Mouse (Mus musculus) thymus, postnatal 10 days (tissue): Measurements from ENCODE around the gene Plpp2.

Source experiments
- DNase-seq, 2 experiments: peaks; one replicate each; pipeline ENCODE4 v3.0.0; 2021; ENCODE audit warnings: low spot score in 2 of 2

The Plpp2 gene

DNA sequence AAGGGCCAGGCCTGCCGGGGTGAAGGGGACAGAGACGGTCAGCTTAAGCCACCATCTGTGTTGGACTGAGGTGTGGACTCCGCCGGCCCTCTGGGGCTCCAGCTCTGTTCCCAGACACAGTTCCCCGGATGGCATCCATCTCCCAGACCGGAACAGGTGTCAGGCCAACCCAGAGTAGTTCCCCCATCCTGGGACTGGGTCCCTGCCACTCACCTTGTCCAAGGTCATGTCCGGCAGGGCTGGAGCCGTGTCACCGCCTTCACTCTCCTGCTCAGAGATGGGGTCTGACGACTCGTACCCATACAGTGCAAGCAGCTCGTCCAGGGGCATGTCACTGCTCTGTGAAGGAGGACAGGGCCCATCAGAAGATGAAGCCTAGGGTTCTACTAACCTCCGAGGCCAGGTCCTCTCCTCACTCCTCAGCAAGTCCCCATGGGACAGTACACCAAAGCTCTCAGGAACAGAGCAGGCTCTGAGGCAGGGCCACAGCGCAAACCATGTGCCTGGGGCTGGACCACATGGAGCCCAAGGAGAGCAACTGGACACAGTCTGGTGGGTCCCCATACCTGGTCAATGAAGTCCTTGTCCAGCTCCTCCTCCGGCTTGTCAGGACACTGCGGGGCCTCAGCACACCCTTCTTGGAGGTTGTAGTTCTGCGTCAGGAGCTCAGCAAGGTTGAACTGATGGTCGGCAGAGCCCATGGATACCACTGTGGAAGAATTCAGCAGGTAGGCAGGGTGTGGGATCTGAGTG lies 15.6 kb upstream of the Plpp2 start:
- no peak for DNase-seq

DNA sequence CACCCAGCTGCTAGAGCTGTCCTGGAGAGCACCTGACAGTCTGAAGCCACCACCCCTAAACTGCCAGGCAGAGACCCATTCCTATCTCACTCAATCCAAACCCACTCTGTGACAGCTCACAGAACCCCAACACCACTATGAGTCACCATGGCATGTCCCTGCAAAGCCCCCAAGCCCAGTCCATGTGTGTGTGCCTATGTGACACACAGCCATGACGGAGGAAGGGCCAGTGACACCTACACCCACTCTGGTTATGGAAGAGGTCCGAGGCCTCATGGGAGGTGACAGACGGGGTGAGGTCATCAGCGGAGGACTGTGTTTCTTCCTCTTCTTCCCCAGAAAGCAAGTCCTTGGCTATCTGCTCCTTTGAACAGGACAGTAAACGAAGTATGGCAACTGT lies 14.9 kb upstream of the Plpp2 start:
- DNase-seq: no peak

DNA sequence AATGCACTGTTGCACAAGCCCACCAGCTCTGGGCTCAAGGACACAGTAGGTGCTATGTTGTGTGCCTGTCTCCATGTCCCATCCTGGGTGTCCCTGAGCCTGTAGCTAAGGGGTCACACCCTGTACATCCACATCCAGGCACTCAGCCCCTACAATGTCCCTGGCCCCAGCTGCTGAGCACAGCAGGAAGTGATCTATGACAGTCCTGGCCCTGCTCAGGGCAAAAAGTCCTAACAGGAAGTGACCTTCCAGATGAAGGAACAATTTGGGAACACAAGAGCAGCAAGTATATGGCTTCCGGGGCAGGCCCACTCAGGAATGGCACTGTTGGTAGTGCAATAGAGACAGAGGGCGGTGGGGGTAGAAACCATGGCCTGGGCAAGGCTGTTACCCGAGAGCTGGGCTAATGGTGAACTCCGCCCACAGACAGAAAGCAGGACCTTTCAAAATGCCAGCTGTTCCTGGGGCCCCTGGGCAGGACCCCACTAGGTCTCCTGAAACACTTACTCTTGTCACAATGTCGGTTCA lies 13.6 kb upstream of the Plpp2 start:
- DNase-seq: no peak

DNA sequence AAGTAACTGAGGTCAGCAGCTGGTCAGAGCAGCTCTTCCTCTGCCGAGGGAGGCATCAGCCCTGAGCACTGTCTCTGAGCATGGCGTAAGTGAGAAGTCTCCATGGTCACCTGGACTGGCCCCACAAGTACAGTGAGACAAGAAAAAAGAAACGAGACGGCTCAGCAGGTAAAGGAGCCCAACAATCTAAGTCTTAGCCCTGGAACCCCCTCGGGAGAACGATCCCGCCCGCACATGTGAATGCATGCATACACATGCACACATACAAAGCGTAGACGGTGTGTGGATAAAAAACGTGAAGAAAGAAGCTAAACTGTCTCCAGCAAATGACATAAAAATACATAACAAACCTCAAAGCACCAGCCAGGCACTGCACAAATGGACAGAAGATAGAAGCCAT lies 12.9 kb upstream of the Plpp2 start:
- no peak for DNase-seq

DNA sequence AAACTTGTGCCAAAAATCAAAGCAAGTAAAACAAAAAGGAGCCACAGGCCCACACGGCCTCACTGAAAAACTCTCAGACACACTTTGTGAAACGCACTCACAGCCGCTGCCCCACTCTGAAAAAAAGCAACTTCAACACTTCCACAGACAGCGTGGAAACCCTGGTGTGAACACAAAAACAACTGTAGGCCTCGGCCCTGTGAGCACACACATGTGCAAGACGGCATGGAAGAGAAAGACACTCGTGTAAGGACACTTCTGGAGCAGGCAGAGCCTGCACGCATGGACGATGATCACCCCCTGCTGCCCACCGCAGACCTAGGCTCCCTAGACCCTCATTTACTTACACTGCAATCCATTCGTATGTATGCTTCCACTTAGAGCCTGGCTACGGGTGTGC lies 12.3 kb upstream of the Plpp2 start:
- no peak for DNase-seq

DNA sequence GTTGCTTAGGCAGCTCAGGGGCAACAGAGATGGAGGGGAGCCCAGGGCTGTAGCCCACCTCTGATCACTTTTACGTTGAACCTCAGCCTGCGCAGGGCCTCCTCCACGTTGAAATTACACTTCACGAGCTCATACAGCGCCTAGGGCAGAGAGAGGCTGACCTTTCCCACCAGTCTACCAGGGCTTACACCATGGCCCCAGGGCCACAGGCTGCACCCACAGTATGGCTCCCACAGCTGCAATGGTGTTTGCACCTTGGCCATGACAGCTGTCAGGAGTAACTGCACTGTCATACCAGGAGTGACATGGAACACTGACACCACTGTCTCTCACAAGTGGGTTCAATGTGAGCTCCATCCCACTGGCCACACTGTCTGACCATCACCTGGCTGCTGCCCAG lies 11.0 kb upstream of the Plpp2 start:
- DNase-seq: no peak

DNA sequence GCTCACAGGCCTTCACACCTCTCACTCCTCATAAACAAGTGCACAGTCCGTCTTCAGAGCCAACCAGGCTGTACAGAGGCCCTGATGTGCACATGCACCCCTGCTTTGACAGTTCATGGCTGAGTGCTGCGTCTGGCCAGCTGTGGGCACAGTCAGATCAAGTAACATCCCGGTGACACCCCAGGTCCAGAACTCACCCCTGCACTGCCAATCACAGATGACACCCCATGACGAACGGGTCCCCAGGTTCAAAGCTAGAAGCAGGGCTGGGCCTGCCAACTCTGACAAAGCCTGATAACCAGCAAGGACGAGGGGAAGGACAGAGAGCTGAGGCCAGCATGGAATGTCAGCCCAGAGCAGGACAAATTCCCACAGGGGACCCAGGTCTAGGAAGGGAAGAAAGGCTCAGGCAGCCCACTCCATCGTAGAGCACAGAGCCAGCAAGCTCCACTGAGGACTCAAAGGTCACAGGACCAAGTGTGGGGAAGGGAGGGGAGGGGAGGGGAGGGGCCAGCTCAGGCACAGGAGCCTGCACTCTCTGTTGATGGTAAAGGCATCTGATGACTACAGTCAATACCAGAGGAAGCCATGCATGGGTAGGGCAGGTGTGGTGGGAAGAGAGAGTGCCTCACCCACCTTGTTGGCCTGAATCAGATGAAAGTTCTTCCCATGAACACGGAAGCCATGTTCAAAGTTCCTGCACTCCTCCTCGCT lies 10.4 kb upstream of the Plpp2 start:
- no peak for DNase-seq

DNA sequence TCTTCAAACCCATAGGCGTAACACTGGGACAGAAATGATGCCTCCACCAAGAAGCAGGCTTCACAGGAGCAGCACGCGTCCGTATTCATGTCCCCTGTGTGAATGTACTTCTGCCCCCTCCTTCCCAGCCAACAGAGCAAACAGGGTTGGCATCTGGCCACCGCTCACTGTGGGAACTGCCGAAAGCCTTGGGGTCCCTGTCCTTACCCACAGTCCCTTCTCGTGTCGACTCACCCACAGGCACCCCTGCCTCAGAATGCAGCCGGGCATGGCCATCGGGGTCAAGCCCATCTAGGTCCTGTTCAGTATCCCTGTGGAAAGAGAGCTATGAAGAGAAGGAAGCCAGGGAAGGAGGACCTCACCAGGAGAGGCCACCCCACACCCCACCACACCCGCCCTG lies 8.6 kb upstream of the Plpp2 start:
- no peak for DNase-seq

DNA sequence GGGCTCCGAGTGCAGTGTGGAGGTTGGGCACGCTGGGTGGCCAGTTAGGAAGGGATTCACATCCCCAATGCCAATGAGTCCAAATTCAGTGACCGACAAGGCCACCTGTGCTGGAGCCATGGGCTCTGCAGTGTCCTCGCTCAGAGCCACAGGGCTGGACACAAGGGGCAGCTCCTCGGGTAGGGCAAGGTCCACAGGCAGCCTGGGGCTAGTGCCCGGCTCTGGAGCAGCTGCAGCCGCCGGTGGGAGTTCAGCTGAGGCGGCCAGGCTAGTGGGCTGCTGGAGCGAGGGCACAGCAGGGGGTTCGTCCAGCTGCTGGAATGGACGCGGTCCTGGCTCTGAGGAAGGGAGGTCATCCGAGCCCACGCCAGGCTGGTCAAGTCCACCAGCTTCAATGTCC lies 7.9 kb upstream of the Plpp2 start:
- no peak for DNase-seq

DNA sequence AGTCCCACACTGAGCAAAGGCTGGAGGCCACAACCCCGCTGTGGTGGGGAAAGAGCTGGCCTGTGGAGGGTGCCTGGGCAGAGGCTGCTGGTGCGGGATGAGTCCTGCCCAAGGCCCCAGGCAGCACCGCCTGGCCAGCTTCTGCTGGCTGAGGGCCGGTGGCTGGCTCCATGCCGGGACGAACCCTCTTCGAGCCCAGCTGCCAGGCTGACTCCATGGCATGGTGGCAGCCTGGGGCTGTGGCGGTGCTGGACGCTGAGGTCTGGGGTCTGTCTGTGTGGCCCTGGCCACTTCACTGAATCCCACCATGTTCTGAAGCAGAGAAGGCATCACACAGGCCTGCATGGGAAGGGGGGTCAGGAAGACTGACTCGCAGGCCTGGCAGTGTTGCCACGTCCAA lies 7.2 kb upstream of the Plpp2 start:
- no peak for DNase-seq

DNA sequence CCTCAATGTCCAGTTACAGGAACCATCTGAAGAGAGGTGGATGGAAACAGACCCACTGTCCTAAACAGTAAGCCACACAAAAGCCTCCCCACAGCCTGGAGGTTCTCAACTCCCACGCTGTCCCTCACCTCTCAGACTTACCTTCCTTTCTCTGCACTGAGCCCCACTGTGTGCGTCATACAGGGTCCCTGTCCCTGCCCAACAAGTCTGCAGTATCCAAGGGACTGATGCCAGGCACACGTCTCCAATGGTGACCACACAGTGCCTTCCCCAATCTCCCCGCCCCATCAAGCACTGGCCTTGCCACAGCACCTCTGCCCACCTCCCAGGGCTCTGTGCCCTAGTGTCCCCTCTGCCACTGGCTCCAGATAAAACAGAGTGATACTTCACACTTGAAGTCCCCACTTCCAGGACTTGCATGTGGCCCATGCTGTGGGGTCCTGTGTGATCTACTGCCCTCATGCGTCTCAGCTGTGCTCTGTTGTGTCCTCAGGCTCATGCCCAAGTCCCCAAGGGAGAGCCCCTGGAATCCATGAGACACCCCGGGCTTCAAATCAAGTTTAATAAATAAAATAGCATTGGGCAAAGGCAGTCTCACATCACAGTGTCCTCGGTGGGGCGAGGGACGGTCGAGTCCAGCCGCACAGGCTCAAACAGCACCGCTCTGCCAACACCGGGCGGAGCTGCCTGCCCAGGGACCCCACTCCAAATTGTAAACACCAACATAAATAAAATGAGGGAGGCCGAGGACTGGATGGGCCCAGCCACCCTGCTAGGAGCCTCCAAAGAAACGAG lies 6.3 kb upstream of the Plpp2 start:
- DNase-seq: no peak

DNA sequence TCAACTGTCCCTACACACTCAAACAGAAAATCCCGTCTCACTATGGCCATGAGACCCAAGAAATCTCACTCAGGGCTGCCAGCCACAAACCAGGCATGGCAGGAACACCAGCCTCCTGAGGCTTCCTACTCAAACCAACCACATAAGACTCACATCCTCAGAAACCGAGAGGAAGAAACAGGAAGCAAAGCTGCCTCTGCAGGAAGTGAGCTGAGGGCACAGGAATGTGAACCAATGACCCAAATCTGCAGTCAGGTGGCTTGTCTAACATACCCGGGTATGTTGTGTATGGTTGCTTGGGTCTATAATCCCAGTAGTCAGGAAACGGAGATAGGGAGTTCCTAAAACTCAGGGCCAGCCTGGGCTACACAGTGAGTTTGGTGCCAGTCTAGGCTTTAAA lies 5.3 kb upstream of the Plpp2 start:
- no peak for DNase-seq

DNA sequence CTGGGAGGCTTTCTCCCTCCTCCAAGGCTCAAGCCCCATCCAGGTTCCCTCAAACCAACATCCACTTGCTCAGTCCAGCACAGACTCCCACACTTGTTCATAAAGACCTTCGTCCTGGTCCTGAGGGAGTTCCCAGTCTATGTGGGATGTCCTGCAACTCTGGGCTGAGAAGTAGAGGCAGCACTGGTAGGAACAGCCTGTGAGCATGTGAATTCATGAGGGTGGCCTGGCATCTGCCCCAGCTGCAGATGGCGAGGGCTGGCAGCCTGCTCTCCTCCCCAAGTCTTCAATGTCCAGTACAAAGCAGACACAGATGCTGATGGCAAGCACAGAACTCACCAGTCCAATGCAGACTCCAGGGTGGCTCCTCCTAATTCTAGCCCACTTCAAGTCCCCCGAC lies 4.7 kb upstream of the Plpp2 start:
- DNase-seq: no peak

DNA sequence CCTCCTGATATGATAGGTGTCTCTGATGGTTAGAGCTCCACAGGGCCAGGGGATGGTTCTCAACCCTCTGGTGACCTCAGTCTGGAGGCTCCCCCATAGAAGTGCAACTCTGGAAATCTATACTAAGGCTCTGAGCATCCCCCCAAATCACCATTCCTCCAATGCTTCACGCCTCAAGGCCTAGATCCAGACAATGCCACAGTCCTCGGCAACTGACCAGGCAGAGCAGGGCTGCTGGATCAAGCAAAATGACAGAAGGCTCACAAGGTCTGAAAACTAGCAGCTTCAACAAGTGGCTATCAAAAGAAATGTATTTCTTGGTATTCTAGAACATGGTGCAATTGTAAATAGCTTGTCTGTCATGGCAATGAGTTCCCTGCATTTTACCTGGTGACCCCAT lies 4.2 kb upstream of the Plpp2 start:
- no peak for DNase-seq

DNA sequence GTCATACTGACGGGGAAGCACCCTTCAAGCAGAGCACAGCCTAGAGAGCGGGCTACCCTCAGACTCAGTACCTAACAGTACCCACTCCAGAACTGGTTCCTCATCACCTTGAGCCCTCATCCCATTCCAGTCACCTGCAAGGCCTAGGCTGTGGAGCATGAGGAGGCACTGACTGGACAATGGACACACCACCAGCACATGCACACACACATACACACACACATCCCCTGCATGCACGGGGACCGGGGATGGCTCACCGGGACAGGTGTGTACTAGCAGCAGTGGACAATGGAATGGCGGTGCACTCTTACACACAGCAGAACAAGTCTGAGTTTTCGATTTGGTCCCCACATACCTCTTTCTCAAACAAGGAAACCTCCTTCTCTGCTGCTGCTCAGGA lies 3.7 kb upstream of the Plpp2 start:
- DNase-seq: no peak

DNA sequence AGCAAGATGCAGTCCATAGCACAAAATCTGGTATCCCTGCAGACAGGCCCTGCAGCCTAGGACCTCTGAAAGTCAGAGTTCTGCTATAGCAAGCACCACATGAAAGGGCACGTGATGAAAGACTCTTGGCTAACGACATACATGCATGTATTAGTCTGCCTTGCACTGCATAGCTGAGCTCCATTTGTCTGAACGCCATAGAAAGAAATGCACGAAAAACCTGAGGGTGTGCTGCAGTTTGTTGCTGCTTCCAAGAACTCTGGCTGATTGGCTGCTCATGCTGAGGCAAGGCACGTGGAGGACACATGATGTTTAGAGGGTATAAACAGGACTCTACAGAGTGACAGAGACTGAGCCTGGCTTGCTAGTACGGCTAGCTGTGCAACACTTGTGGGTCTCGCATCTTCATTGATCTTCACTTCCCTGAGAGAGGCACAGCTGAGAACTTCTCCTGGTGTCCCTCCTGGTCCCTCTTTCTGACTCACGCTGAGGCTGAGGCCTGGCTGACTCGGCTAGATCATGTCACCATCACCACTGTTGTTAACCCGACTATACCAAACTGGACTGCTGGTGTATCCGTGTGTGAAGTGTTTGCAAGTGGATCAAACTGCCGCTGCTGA lies 3.0 kb upstream of the Plpp2 start:
- DNase-seq: no peak

DNA sequence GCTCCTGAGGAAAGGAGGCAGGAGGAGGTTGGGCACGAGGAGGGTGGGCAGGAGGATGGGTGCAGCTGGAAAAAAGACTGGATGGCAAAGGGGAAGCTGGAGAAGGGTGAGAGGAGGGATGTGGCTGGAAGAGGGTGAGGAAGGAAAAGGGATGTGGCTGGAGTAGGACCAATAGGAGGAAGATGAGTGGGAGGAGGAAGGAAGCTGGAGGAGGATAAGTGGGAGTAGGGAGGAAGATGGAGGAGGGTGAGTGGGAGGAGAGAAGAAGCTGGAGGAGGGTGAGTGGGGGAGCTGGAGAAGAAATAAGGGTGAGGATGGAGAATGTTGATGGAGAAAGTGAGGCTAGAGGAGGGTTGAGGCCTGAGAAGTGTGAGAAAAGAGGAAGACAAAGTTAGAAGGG lies 1.8 kb upstream of the Plpp2 start:
- DNase-seq: no peak

DNA sequence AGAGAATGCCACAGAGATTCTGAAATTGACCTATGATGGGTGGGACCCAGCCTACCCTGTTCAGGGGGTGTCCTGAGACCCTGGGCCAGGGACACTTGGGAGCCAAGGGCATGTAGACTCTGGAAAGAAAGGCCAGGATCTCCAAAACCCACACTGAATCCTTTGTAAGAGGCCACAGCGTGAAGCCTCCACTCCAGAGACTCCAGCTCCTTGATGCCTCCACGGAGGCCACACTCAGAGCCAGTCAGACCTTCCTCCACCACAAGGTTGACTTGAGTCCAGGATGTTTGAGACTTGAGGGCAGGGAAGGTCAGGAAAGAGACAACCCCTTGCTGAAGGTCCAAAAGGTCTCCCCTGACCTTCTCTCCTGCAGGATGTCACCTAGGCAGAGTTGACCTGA lies 830 bp upstream of the Plpp2 start:
- DNase-seq: no peak

DNA sequence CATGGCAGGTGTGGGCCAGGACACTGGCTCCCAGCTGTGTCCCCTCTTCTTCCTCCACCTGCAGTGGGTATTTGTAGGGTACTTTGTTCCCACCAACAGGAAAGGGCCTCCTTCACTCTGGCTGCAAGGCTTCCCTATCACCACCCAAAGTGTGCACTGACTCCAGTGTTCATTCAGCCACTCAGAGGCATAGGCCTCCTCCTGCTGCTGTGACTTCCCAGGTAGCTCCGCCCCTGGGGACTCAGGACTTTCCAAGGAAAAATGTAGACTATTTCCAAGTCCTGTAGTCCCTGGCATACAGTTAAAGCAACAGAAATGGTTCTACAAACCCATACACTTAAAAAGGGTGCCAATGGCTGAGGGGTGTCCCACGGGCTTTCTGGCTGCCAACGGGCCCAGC lies 918 bp downstream of the Plpp2 start:
- no peak for DNase-seq

DNA sequence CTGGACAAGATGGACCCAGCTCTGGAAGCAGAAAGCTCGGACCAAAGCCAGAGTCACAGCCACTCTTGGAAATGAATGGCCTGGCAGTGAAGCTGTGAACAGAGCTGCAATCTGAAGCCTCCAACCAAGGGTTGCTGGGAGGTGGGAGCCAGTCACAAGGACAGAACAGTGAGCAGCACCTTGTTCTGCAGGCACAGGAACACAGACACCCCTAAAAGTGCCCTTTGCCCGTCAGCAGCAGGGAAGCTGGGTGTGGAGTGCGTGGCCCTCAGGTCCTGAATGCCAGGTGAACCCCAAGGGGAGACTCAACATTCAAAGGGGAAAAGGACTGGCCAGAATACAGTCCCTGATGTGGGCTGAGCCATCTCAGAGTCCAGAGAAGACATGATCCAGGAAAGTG lies 2.0 kb downstream of the Plpp2 start:
- no peak for DNase-seq

DNA sequence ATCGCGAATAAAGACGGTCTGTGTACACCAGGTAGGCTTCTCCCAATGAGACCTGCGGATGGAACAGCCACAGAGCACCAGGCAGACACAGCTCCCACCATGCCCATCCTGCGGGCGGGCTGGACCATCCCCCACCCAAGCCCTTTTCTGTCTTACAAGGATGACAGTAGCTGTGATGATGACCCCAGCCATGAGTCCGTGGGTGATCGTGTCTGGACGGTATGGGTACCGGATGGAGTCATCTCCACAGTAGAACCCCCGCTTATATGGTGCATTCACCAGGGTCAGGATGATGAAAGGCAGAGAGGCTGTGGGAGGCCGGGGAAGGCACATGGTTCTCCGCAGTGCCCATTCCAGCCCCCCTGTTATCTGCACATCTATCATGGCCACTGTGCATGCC lies 2.9 kb downstream of the Plpp2 start:
- no peak for DNase-seq

DNA sequence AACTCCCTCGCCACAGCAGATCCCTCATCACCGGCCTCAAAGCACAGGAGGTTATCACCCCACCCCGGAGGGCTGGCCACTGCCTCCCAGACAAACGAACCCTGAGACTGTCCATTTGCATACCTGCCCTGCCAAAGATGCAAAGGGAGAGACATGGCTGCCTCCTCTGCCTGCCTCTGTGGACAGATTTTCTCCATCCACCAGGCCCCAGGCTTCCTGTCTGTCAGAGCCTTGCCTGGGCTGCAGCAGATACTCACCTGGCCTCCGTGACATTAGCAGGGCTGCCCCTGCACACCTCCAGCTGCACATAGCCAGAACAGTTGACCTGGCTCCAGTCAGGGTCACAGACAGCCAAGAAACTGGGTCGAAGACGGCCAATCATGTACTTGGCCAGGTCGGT lies 3.4 kb downstream of the Plpp2 start:
- no peak for DNase-seq
